Mouse (Mus musculus) hindbrain, embryonic 13.5 days (tissue): ENCODE data around the gene Ppp1r13l. TPM values are rescaled to one million over a fixed set of nuclear protein-coding genes. Genes with fewer than 3 reads are reported as not detected.

Source experiments
- ATAC-seq: fragments of 200-750 bp; cut with Nextera tagmentation; 2 replicates; pipeline ENCODE4 v1.8.0; 2017; ENCODE audit warnings: moderate TSS enrichment; ENCODE audit not compliant: low FRiP score
- H3K27ac ChIP-seq: fragments of 300-500 bp; sonication (generic); 2 replicates; pipeline ENCODE4 v1.5.1; 2015; ENCODE audit warnings: inconsistent platforms, mild to moderate bottlenecking, moderate library complexity
- H3K27me3 ChIP-seq: fragments of 300-500 bp; sonication (generic); 2 replicates; pipeline ENCODE4 v1.6.1; 2015; ENCODE audit warnings: mild to moderate bottlenecking, inconsistent platforms
- H3K36me3 ChIP-seq: fragments of 300-500 bp; sonication (generic); 2 replicates; pipeline ENCODE4 v1.6.1; 2015; ENCODE audit warnings: mild to moderate bottlenecking, inconsistent platforms
- H3K4me1 ChIP-seq: fragments of 300-500 bp; sonication (generic); replicated peaks from 2 replicates; pipeline ENCODE4 v1.6.1; 2015; ENCODE audit warnings: inconsistent platforms
- H3K4me2 ChIP-seq: fragments of 300-500 bp; sonication (generic); 2 replicates; pipeline ENCODE4 v1.6.1; 2015; ENCODE audit warnings: inconsistent platforms, mild to moderate bottlenecking, moderate library complexity
- H3K4me3 ChIP-seq: fragments of 300-500 bp; sonication (generic); 2 replicates; pipeline ENCODE4 v1.5.1; 2015; ENCODE audit warnings: mild to moderate bottlenecking, inconsistent platforms
- H3K9ac ChIP-seq: fragments of 300-500 bp; sonication (generic); 2 replicates; pipeline ENCODE4 v1.6.1; 2015; ENCODE audit warnings: mild to moderate bottlenecking, inconsistent platforms
- H3K9me3 ChIP-seq: fragments of 300-500 bp; sonication (generic); 2 replicates; pipeline ENCODE4 v1.6.1; 2016; ENCODE audit warnings: inconsistent platforms
- WGBS: fragments of 180-500 bp; shearing (Covaris S2); methylation state at CpG from one replicate; pipeline ENCODE4 v1.1.7; 2015; 5-methylcytosine and 5-hydroxymethylcytosine counted together
- polyA plus RNA-seq: library from polyadenylated mRNA; unstranded; fragments of >200 nt; fragmentation: Nextera tagmentation; extraction: Ambion mirVana; gene quantifications from 2 replicates; pipeline ENCODE4 v1.2.1, GENCODE M21; 2015

Gene Ppp1r13l
- polyA plus RNA-seq, 1 experiment from 2014 or later = 2.2 TPM

- peak overlapping the region; percentile 97 for H3K4me2 ChIP-seq
- peaks cover 13% of the 10 kb centered on the region for H3K27me3 ChIP-seq
- H3K9me3 ChIP-seq = no peaks in the 10 kb centered on the region
- no peak overlapping the region for H3K27ac ChIP-seq
- peaks cover 39% of the 10 kb centered on the region for H3K4me1 ChIP-seq
- no peak for ATAC-seq
- WGBS = 91% methylated on average over 25 of the region's 25 CpGs
- peak overlapping the region; percentile 56; the same call in 1 of the 2 replicates for H3K4me3 ChIP-seq
- H3K36me3 ChIP-seq = peaks cover 45% of the 10 kb centered on the region
- peak overlapping the region; percentile 77 for H3K9ac ChIP-seq
These were observed 1.9 kb upstream of the Ppp1r13l start for GRCm38 (mm10) chr7:19357381-19358375.

GRCm38 (mm10) chr7:19358634-19359033 lies 915 bp upstream of the Ppp1r13l start:
- WGBS = 22% methylated on average over 13 of the region's 13 CpGs
- H3K27ac ChIP-seq = no peak overlapping the region
- ATAC-seq = no peak

GRCm38 (mm10) chr7:19359892-19360641 lies 518 bp downstream of the Ppp1r13l start:
- Histone ChIP-seq H3K9me3 (no peaks in the 10 kb centered on the region), H3K4me2 (peak overlapping the region; percentile 97), H3K4me3 (peak overlapping the region; percentile 56), H3K9ac (peak overlapping the region; percentile 77), H3K4me1 (peaks cover 42% of the 10 kb centered on the region), H3K27me3 (peaks cover 20% of the 10 kb centered on the region), H3K27ac (peak overlapping the region; percentile 44), H3K36me3 (peaks cover 24% of the 10 kb centered on the region)
- under 1% methylated on average over 40 of the region's 45 CpGs for WGBS
- ATAC-seq = peak; percentile 67

More at GRCm38 (mm10) chr7:19358634-19359033, 915 bp upstream of the Ppp1r13l start:
- Histone ChIP-seq H3K4me3 (peak overlapping the region; percentile 56), H3K36me3 (peaks cover 36% of the 10 kb centered on the region), H3K4me2 (peak overlapping the region; percentile 97), H3K27me3 (peaks cover 20% of the 10 kb centered on the region), H3K9me3 (no peaks in the 10 kb centered on the region), H3K4me1 (peaks cover 40% of the 10 kb centered on the region), H3K9ac (peak overlapping the region; percentile 77)

- peak; percentile 54 for ATAC-seq
- Histone ChIP-seq H3K36me3 (peaks cover 19% of the 10 kb centered on the region), H3K9me3 (no peaks in the 10 kb centered on the region), H3K4me2 (peak overlapping the region; percentile 97), H3K27ac (0 out of 2 replicates have a peak overlapping the region, but pooled peaks have one; percentile 36), H3K4me1 (peaks cover 42% of the 10 kb centered on the region), H3K9ac (peak overlapping the region; percentile 60), H3K27me3 (peaks cover 20% of the 10 kb centered on the region), H3K4me3 (peak overlapping the region; percentile 56)
- WGBS = 0% methylated on average over 27 of the region's 27 CpGs
These were observed 1.4 kb downstream of the Ppp1r13l start for GRCm38 (mm10) chr7:19360944-19361343.

- Histone ChIP-seq H3K4me2 (peak overlapping the region; percentile 97), H3K4me3 (peak overlapping the region; percentile 56), H3K27ac (no peak overlapping the region), H3K9me3 (no peaks in the 10 kb centered on the region), H3K9ac (peak overlapping the region; percentile 60; the same call in 1 of the 2 replicates), H3K4me1 (peaks cover 42% of the 10 kb centered on the region), H3K27me3 (peaks cover 20% of the 10 kb centered on the region), H3K36me3 (peaks cover 11% of the 10 kb centered on the region)
- ATAC-seq = no peak
- WGBS = 11% methylated on average over 16 of the region's 16 CpGs
These were observed 2.2 kb downstream of the Ppp1r13l start for GRCm38 (mm10) chr7:19361720-19362119.

- Histone ChIP-seq H3K4me2 (no peak overlapping the region), H3K4me3 (0 out of 2 replicates have a peak overlapping the region, but pooled peaks have one; percentile 56), H3K27ac (no peak overlapping the region), H3K9ac (peak overlapping the region; percentile 29; the same call in 1 of the 2 replicates), H3K36me3 (peaks cover 5% of the 10 kb centered on the region), H3K9me3 (no peaks in the 10 kb centered on the region), H3K4me1 (peaks cover 42% of the 10 kb centered on the region), H3K27me3 (peaks cover 20% of the 10 kb centered on the region)
- 42% methylated on average over 4 of the region's 4 CpGs for WGBS
- no peak for ATAC-seq
These were observed 2.7 kb downstream of the Ppp1r13l start for GRCm38 (mm10) chr7:19362276-19362675.

GRCm38 (mm10) chr7:19363881-19364280 lies 4.3 kb downstream of the Ppp1r13l start:
- ATAC-seq = no peak
- Histone ChIP-seq H3K36me3 (no peaks in the 10 kb centered on the region), H3K9me3 (no peaks in the 10 kb centered on the region), H3K4me3 (no peak overlapping the region), H3K4me2 (no peak overlapping the region), H3K27ac (no peak overlapping the region), H3K27me3 (peaks cover 26% of the 10 kb centered on the region), H3K4me1 (peaks cover 29% of the 10 kb centered on the region), H3K9ac (peak overlapping the region; percentile 24; the same call in 1 of the 2 replicates)
- 3% methylated on average over 18 of the region's 18 CpGs for WGBS

- Histone ChIP-seq H3K4me2 (no peak overlapping the region), H3K27me3 (peaks cover 35% of the 10 kb centered on the region), H3K27ac (no peak overlapping the region), H3K9ac (no peak overlapping the region), H3K4me3 (no peak overlapping the region), H3K4me1 (peaks cover 28% of the 10 kb centered on the region), H3K9me3 (no peaks in the 10 kb centered on the region), H3K36me3 (no peaks in the 10 kb centered on the region)
- 85% methylated on average over 4 of the region's 4 CpGs for WGBS
- ATAC-seq = no peak
These were observed 5.8 kb downstream of the Ppp1r13l start for GRCm38 (mm10) chr7:19365376-19365775.

GRCm38 (mm10) chr7:19368380-19368779 lies 8.8 kb downstream of the Ppp1r13l start:
- peaks cover 8% of the 10 kb centered on the region; the same call in 1 of the 2 replicates for H3K4me1 ChIP-seq
- no peak overlapping the region for H3K4me3 ChIP-seq
- no peaks in the 10 kb centered on the region for H3K9me3 ChIP-seq
- H3K9ac ChIP-seq = no peak overlapping the region
- H3K4me2 ChIP-seq = no peak overlapping the region
- no peaks in the 10 kb centered on the region for H3K36me3 ChIP-seq
- no peak for ATAC-seq
- H3K27ac ChIP-seq = no peak overlapping the region
- H3K27me3 ChIP-seq = peaks cover 16% of the 10 kb centered on the region
- WGBS = 27% methylated on average over 16 of the region's 16 CpGs

GRCm38 (mm10) chr7:19369823-19370425 lies 10.4 kb downstream of the Ppp1r13l start:
- H3K27ac ChIP-seq = no peak overlapping the region
- H3K9me3 ChIP-seq = no peaks in the 10 kb centered on the region
- H3K4me3 ChIP-seq = peak overlapping the region; percentile 44
- peaks cover 15% of the 10 kb centered on the region for H3K27me3 ChIP-seq
- 11% methylated on average over 46 of the region's 46 CpGs for WGBS
- peaks cover 5% of the 10 kb centered on the region; the same call in 1 of the 2 replicates for H3K4me1 ChIP-seq
- peak; percentile 84 for ATAC-seq
- H3K9ac ChIP-seq = peak overlapping the region; percentile 73
- H3K36me3 ChIP-seq = no peaks in the 10 kb centered on the region
- peak overlapping the region; percentile 66 for H3K4me2 ChIP-seq

GRCm38 (mm10) chr7:19373367-19373766 lies 13.8 kb downstream of the Ppp1r13l start:
- no peak overlapping the region for H3K27ac ChIP-seq
- peaks cover 7% of the 10 kb centered on the region; the same call in 1 of the 2 replicates for H3K36me3 ChIP-seq
- no peak for ATAC-seq
- H3K9ac ChIP-seq = no peak overlapping the region
- peaks cover 5% of the 10 kb centered on the region; the same call in 1 of the 2 replicates for H3K4me1 ChIP-seq
- H3K4me3 ChIP-seq = no peak overlapping the region
- no peaks in the 10 kb centered on the region for H3K9me3 ChIP-seq
- WGBS = 95% methylated on average over 2 of the region's 2 CpGs
- H3K4me2 ChIP-seq = no peak overlapping the region
- H3K27me3 ChIP-seq = peaks cover 14% of the 10 kb centered on the region
